Mouse (Mus musculus): Measurements from ENCODE around the gene Anapc15-ps. TPM values are rescaled to one million over a fixed set of nuclear protein-coding genes. Genes with fewer than 3 reads are reported as not detected.
A peak's percentile ranks its signal among the peaks of the same experiment; 100 is the strongest.

Anapc15-ps gene
- polyA plus RNA-seq, 1 experiment from 2014 or later: not detected

- H3K9ac ChIP-seq (ENCODE audit: low read depth, low read length): no peak overlapping the region
- no peak overlapping the region for H3K4me3 ChIP-seq (ENCODE audit: low read length)
- peak; percentile 77 for ATAC-seq
- no peaks in the 10 kb centered on the region for H3K27me3 ChIP-seq (replicated peaks; ENCODE audit: control insufficient read depth, insufficient read depth, low read length)
- H3K4me1 ChIP-seq (ENCODE audit: control insufficient read depth, insufficient read depth, low read length): no peaks in the 10 kb centered on the region
- no peaks in the 10 kb centered on the region for H3K36me3 ChIP-seq (ENCODE audit: control insufficient read depth, insufficient read depth, low read length)
- H3K27ac ChIP-seq (ENCODE audit: low read length): peak overlapping the region; percentile 69
- no peak overlapping the region for H3K4me2 ChIP-seq (ENCODE audit: low read depth, low read length)
- no peaks in the 10 kb centered on the region for H3K9me3 ChIP-seq (ENCODE audit: control insufficient read depth, low read length)
- 63% methylated on average over 10 of the region's 10 CpGs for WGBS
Measured at GRCm38 (mm10) chr10:95646576-95646975, 26.7 kb downstream of the Anapc15-ps start.

- H3K9ac ChIP-seq (ENCODE audit: low read depth, low read length): no peak overlapping the region
- WGBS: 51% methylated on average over 6 of the region's 6 CpGs
- H3K36me3 ChIP-seq (ENCODE audit: control insufficient read depth, insufficient read depth, low read length): no peaks in the 10 kb centered on the region
Measured at GRCm38 (mm10) chr10:95643696-95644360, 29.4 kb downstream of the Anapc15-ps start.

GRCm38 (mm10) chr10:95643042-95643441, 30.2 kb downstream of the Anapc15-ps start:
- no peaks in the 10 kb centered on the region for H3K4me1 ChIP-seq (ENCODE audit: control insufficient read depth, insufficient read depth, low read length)
- H3K27me3 ChIP-seq (replicated peaks; ENCODE audit: control insufficient read depth, insufficient read depth, low read length): no peaks in the 10 kb centered on the region
- peak overlapping the region; percentile 65 for H3K27ac ChIP-seq (ENCODE audit: low read length)
- no peak overlapping the region for H3K9ac ChIP-seq (ENCODE audit: low read depth, low read length)
- no peak for ATAC-seq
- no peak overlapping the region for H3K4me2 ChIP-seq (ENCODE audit: low read depth, low read length)
- no peaks in the 10 kb centered on the region for H3K9me3 ChIP-seq (ENCODE audit: control insufficient read depth, low read length)
- H3K36me3 ChIP-seq (ENCODE audit: control insufficient read depth, insufficient read depth, low read length): no peaks in the 10 kb centered on the region
- H3K4me3 ChIP-seq (ENCODE audit: low read length): no peak overlapping the region
- WGBS: 60% methylated on average over 5 of the region's 5 CpGs

More at GRCm38 (mm10) chr10:95643696-95644360, 29.4 kb downstream of the Anapc15-ps start:
- H3K4me3 ChIP-seq (ENCODE audit: low read length): no peak overlapping the region
- no peaks in the 10 kb centered on the region for H3K4me1 ChIP-seq (ENCODE audit: control insufficient read depth, insufficient read depth, low read length)
- ATAC-seq: peak; percentile 89
- peak overlapping the region; percentile 90 for H3K27ac ChIP-seq (ENCODE audit: low read length)
- no peaks in the 10 kb centered on the region for H3K27me3 ChIP-seq (replicated peaks; ENCODE audit: control insufficient read depth, insufficient read depth, low read length)
- H3K9me3 ChIP-seq (ENCODE audit: control insufficient read depth, low read length): no peaks in the 10 kb centered on the region
- H3K4me2 ChIP-seq (ENCODE audit: low read depth, low read length): no peak overlapping the region

DNA sequence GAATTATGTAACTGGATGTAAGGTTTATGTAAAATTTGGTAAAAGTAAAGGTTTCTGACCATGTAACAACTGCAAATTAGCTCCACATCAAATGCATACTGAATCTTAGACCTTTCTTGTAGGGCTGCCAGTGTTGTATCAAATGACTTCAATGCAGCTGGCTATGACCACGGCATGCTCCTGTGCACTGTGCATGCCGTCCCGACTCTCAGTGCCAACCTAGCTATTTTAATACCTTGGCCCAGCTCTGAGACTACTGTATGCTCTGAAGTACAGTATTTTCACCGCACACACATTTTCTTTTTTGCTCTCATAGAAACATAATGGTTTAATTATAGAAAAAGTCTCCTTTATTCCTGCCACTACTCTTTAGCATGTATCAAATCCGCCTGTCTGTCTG, 31.9 kb downstream of the Anapc15-ps start:
- Histone ChIP-seq H3K9ac (ENCODE audit: low read depth, low read length) (no peak overlapping the region), H3K4me1 (ENCODE audit: control insufficient read depth, insufficient read depth, low read length) (no peaks in the 10 kb centered on the region), H3K9me3 (ENCODE audit: control insufficient read depth, low read length) (no peaks in the 10 kb centered on the region), H3K27me3 (replicated peaks; ENCODE audit: control insufficient read depth, insufficient read depth, low read length) (no peaks in the 10 kb centered on the region), H3K27ac (ENCODE audit: low read length) (no peak overlapping the region), H3K4me3 (ENCODE audit: low read length) (no peak overlapping the region), H3K36me3 (ENCODE audit: control insufficient read depth, insufficient read depth, low read length) (no peaks in the 10 kb centered on the region), H3K4me2 (ENCODE audit: low read depth, low read length) (no peak overlapping the region)
- no peak for ATAC-seq
- 82% methylated on average over 5 of the region's 5 CpGs for WGBS

- Histone ChIP-seq H3K27ac (ENCODE audit: low read length) (no peak overlapping the region), H3K4me1 (ENCODE audit: control insufficient read depth, insufficient read depth, low read length) (no peaks in the 10 kb centered on the region), H3K27me3 (replicated peaks; ENCODE audit: control insufficient read depth, insufficient read depth, low read length) (no peaks in the 10 kb centered on the region), H3K4me3 (ENCODE audit: low read length) (no peak overlapping the region), H3K9ac (ENCODE audit: low read depth, low read length) (no peak overlapping the region), H3K4me2 (ENCODE audit: low read depth, low read length) (no peak overlapping the region), H3K36me3 (ENCODE audit: control insufficient read depth, insufficient read depth, low read length) (no peaks in the 10 kb centered on the region), H3K9me3 (ENCODE audit: control insufficient read depth, low read length) (no peaks in the 10 kb centered on the region)
- 38% methylated on average over 5 of the region's 5 CpGs for WGBS
- peak; percentile 70 for ATAC-seq
Measured at GRCm38 (mm10) chr10:95639429-95639828, 33.8 kb downstream of the Anapc15-ps start.

DNA sequence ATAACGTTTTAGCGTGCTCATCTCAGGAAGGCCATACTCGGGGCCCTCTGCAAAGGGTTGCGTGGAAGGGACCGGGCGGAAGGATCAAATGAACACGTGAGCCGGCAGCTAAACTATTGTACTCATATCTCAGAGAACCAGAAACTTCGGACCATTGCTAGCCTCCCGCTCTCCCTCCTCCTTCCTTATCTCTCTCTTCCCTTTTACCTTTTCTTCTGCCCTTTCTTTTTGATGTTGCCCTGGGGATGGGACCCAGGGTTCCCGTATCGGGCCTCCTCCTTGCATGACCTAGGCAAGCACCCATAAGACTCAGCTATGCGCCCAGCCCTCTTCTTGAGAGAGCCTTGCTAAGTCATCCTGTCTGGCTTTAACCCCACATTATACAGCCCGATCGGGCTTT, 38.5 kb downstream of the Anapc15-ps start:
- 0 out of 2 replicates have a peak, but pooled peaks cover 3% of the 10 kb centered on the region for H3K4me1 ChIP-seq (ENCODE audit: control insufficient read depth, insufficient read depth, low read length)
- no peak overlapping the region for H3K4me3 ChIP-seq (ENCODE audit: low read length)
- no peaks in the 10 kb centered on the region for H3K9me3 ChIP-seq (ENCODE audit: control insufficient read depth, low read length)
- H3K27me3 ChIP-seq (replicated peaks; ENCODE audit: control insufficient read depth, insufficient read depth, low read length): no peaks in the 10 kb centered on the region
- H3K27ac ChIP-seq (ENCODE audit: low read length): no peak overlapping the region
- no peak overlapping the region for H3K4me2 ChIP-seq (ENCODE audit: low read depth, low read length)
- H3K36me3 ChIP-seq (ENCODE audit: control insufficient read depth, insufficient read depth, low read length): no peaks in the 10 kb centered on the region
- ATAC-seq: no peak
- no peak overlapping the region for H3K9ac ChIP-seq (ENCODE audit: low read depth, low read length)
- 74% methylated on average over 15 of the region's 15 CpGs for WGBS

GRCm38 (mm10) chr10:95634261-95634660, 39.0 kb downstream of the Anapc15-ps start:
- Histone ChIP-seq H3K9ac (ENCODE audit: low read depth, low read length) (no peak overlapping the region), H3K4me1 (ENCODE audit: control insufficient read depth, insufficient read depth, low read length) (0 out of 2 replicates have a peak, but pooled peaks cover 3% of the 10 kb centered on the region), H3K36me3 (ENCODE audit: control insufficient read depth, insufficient read depth, low read length) (no peaks in the 10 kb centered on the region), H3K9me3 (ENCODE audit: control insufficient read depth, low read length) (no peaks in the 10 kb centered on the region), H3K27ac (ENCODE audit: low read length) (no peak overlapping the region), H3K27me3 (replicated peaks; ENCODE audit: control insufficient read depth, insufficient read depth, low read length) (no peaks in the 10 kb centered on the region), H3K4me2 (ENCODE audit: low read depth, low read length) (no peak overlapping the region), H3K4me3 (ENCODE audit: low read length) (no peak overlapping the region)
- WGBS: 82% methylated on average over 9 of the region's 9 CpGs
- ATAC-seq: no peak

DNA sequence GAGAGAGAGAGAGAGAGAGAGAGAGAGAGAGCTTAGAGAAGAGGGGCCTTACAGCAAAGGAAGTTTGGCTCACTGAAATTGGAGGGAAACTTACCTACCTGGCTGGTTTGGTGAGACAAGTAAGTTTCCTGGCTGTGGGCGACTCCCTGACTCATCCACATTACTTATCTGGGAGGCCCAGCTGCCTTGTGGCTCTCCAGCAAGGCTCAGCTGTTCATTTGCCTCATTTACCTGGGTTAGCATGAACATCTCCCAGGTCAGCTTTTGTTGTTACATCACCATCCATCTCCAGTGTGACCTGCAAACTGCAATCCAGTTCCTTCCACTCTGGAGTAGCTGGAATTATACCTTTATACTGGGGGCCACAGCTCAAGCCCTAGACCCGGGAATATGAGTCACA, 41.7 kb downstream of the Anapc15-ps start:
- H3K9ac ChIP-seq (ENCODE audit: low read depth, low read length): no peak overlapping the region
- WGBS: 54% methylated on average over 2 of the region's 2 CpGs
- ATAC-seq: peak; percentile 68

GRCm38 (mm10) chr10:95630726-95631345, 42.4 kb downstream of the Anapc15-ps start:
- Histone ChIP-seq H3K27ac (ENCODE audit: low read length) (no peak overlapping the region), H3K27me3 (replicated peaks; ENCODE audit: control insufficient read depth, insufficient read depth, low read length) (no peaks in the 10 kb centered on the region), H3K4me2 (ENCODE audit: low read depth, low read length) (no peak overlapping the region), H3K4me1 (ENCODE audit: control insufficient read depth, insufficient read depth, low read length) (0 out of 2 replicates have a peak, but pooled peaks cover 3% of the 10 kb centered on the region), H3K36me3 (ENCODE audit: control insufficient read depth, insufficient read depth, low read length) (no peaks in the 10 kb centered on the region), H3K4me3 (ENCODE audit: low read length) (no peak overlapping the region), H3K9me3 (ENCODE audit: control insufficient read depth, low read length) (no peaks in the 10 kb centered on the region), H3K9ac (ENCODE audit: low read depth, low read length) (no peak overlapping the region)
- ATAC-seq: no peak
- 82% methylated on average over 10 of the region's 10 CpGs for WGBS

More for the DNA sequence above, 41.7 kb downstream of the Anapc15-ps start:
- 0 out of 2 replicates have a peak, but pooled peaks cover 3% of the 10 kb centered on the region for H3K4me1 ChIP-seq (ENCODE audit: control insufficient read depth, insufficient read depth, low read length)
- H3K36me3 ChIP-seq (ENCODE audit: control insufficient read depth, insufficient read depth, low read length): no peaks in the 10 kb centered on the region
- no peak overlapping the region for H3K27ac ChIP-seq (ENCODE audit: low read length)
- no peaks in the 10 kb centered on the region for H3K9me3 ChIP-seq (ENCODE audit: control insufficient read depth, low read length)
- no peaks in the 10 kb centered on the region for H3K27me3 ChIP-seq (replicated peaks; ENCODE audit: control insufficient read depth, insufficient read depth, low read length)
- H3K4me3 ChIP-seq (ENCODE audit: low read length): no peak overlapping the region
- no peak overlapping the region for H3K4me2 ChIP-seq (ENCODE audit: low read depth, low read length)
